Comparison of ENCODE assay signal across 31 mouse cellular contexts in the genomic region with DNA sequence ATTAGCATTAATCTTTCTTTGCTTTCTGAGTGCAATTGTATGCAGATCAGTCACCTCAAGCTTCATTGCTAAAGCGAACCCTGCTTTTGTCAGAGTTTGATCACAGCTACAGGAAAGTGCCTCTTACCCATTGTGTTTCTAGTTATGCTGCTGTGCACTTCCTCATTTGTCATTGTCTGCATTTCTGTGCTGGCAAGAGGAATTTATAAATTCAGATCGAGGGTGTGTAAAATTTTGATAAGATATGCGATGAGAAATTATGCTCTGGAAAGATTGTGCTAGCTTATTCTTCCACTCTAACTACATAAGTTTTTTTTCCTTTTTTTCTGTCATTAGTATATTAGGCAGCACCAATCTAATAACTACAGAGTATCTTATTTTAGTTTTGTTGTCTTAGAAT. TPM values are rescaled to one million over a fixed set of nuclear protein-coding genes. Genes with fewer than 3 reads are reported as not detected.
A peak's percentile ranks its signal among the peaks of the same experiment; 100 is the strongest.
DNase-seq lines count a peak whose midpoint lies in the region; ATAC-seq and TF ChIP-seq lines count a peak whose summit lies in the region.
"Had no signal": no experiment of that assay in that cellular context is flagged by ENCODE, and none has a peak within 500 bp of the region (broad histone marks: within the 10 kb centered on the region; RNA-seq: fewer than 3 reads in every experiment).

No protein-coding gene starts in this region.

- no peak for TF ChIP-seq CTCF in G1E (IDR thresholded peaks at IDR 0.05; ENCODE audit: low read depth, low read length)

- H3K36me3 ChIP-seq in G1E (replicated peaks) = peaks cover 19% of the 10 kb centered on the region
- 0 out of 2 replicates have a peak, but pooled peaks cover 2% of the 10 kb centered on the region for H3K36me3 ChIP-seq in splenic B cell, adult 2 months (ENCODE audit: control insufficient read depth, insufficient read depth, low read length, poor library complexity, severe bottlenecking)
- H3K36me3 ChIP-seq in limb, embryonic 10.5 days = no peaks in the 10 kb centered on the region; the same call in 1 of the 2 replicates
- H3K36me3 ChIP-seq: heart, embryonic 15.5 days; hindbrain, embryonic 12.5 days; hindbrain, embryonic 15.5 days had no signal

- H3K4me3 ChIP-seq in G1E (ENCODE audit: low read depth, low read length) = no peak overlapping the region
- H3K4me3 ChIP-seq in limb, embryonic 10.5 days = no peak overlapping the region
- H3K4me3 ChIP-seq: embryonic facial prominence, embryonic 10.5 days; embryonic facial prominence, embryonic 13.5 days; erythroblast, embryonic 14.5 days; forebrain, embryonic 12.5 days; forebrain, embryonic 15.5 days; heart, embryonic 12.5 days; heart, embryonic 15.5 days; hindbrain, embryonic 12.5 days; hindbrain, embryonic 15.5 days had no signal

- H3K9me3 ChIP-seq in G1E (replicated peaks) = no peaks in the 10 kb centered on the region
- H3K9me3 ChIP-seq in limb, embryonic 10.5 days (replicated peaks) = no peaks in the 10 kb centered on the region
- H3K9me3 ChIP-seq: embryonic facial prominence, embryonic 10.5 days; embryonic facial prominence, embryonic 13.5 days; forebrain, embryonic 12.5 days; forebrain, embryonic 15.5 days; heart, embryonic 12.5 days; heart, embryonic 15.5 days; hindbrain, embryonic 12.5 days; hindbrain, embryonic 15.5 days had no signal

- no peaks in the 10 kb centered on the region for H3K27me3 ChIP-seq in G1E (ENCODE audit: insufficient read depth, low read length)
- H3K27me3 ChIP-seq in splenic B cell, adult 2 months (ENCODE audit: control insufficient read depth, insufficient read depth, low read length, poor library complexity, severe bottlenecking) = no peaks in the 10 kb centered on the region
- no peaks in the 10 kb centered on the region for H3K27me3 ChIP-seq in limb, embryonic 10.5 days (ENCODE audit: low read depth, poor library complexity, severe bottlenecking)
- H3K27me3 ChIP-seq: CH12.LX; embryonic facial prominence, embryonic 13.5 days; forebrain, embryonic 12.5 days; forebrain, embryonic 15.5 days; heart, embryonic 12.5 days; heart, embryonic 15.5 days; hindbrain, embryonic 12.5 days; hindbrain, embryonic 15.5 days; Patski had no signal

- WGBS in limb, embryonic 10.5 days = 92% methylated on average over 3 of the region's 3 CpGs

- peaks cover 3% of the 10 kb centered on the region for H3K4me1 ChIP-seq in G1E (ENCODE audit: insufficient read depth, low read depth, low read length)
- H3K4me1 ChIP-seq in limb, embryonic 10.5 days = no peaks in the 10 kb centered on the region
- H3K4me1 ChIP-seq: embryonic facial prominence, embryonic 10.5 days; embryonic facial prominence, embryonic 13.5 days; forebrain, embryonic 12.5 days; forebrain, embryonic 15.5 days; heart, embryonic 12.5 days; heart, embryonic 15.5 days; hindbrain, embryonic 12.5 days; hindbrain, embryonic 15.5 days had no signal

- no peak overlapping the region for H3K27ac ChIP-seq in limb, embryonic 10.5 days
- H3K27ac ChIP-seq: embryonic facial prominence, embryonic 10.5 days; embryonic facial prominence, embryonic 13.5 days; forebrain, embryonic 12.5 days; forebrain, embryonic 15.5 days; heart, embryonic 15.5 days; hindbrain, embryonic 12.5 days; hindbrain, embryonic 15.5 days had no signal

- peak; percentile 2 for DNase-seq in G1E (ENCODE audit: low spot score)
- DNase-seq in splenic B cell, adult 2 months (ENCODE audit: low read depth, low spot score) = peak; percentile 34
- DNase-seq in limb, embryonic 10.5 days (ENCODE audit: low spot score) = no peak
- no peak for DNase-seq in left cerebral cortex, adult 9 months (ENCODE audit: low spot score in 2 of 2)
- DNase-seq in natural killer cell, adult 2 months (ENCODE audit: low spot score in 2 of 2) = no peak
- DNase-seq in right cerebral cortex, adult 18-20 months = no peak
- DNase-seq: adrenal gland, postnatal 10 days; adrenal gland, postnatal 36 days; B cell, adult 2 months; cerebellum, adult 18-20 months; cerebellum, adult 9-11 months; cerebellum, postnatal 25 days; embryo, embryonic 11 days; gastrocnemius, postnatal 10 days; gastrocnemius, postnatal 36 days; heart, adult 18-20 months; heart, postnatal 10 days; heart, postnatal 36 days had no signal

- ATAC-seq in G1E (ENCODE audit: extremely low read depth, insufficient number of reproducible peaks, low FRiP score, poor library complexity, severe bottlenecking) = peak; percentile 86
- ATAC-seq in common myeloid progenitor, adult 5-6 weeks (replicated peaks; ENCODE audit: low read depth, poor library complexity, severe bottlenecking) = peak; percentile 66
- peak; percentile 77 for ATAC-seq in megakaryocyte progenitor cell, adult 5-6 weeks (replicated peaks; ENCODE audit: poor library complexity)
- ATAC-seq: forebrain, embryonic 15.5 days; Patski had no signal

RNA-seq across cellular contexts. Expression of gene Kdm4c, which starts 37.9 kb away (rescaled TPM):
- total RNA-seq in G1E (2014; fragmentation: Nextera tagmentation) = 36.4 and 47.1 TPM in 2 replicates
- total RNA-seq in G1E (2017) = 30.4 and 36.2 TPM in 2 replicates
- 1.4 and 2.6 TPM in 2 replicates for polyA plus RNA-seq in G1E (2012)
- 29.2 and 30.7 TPM in 2 replicates for total RNA-seq in common myeloid progenitor, adult 5-6 weeks (2017)
- total RNA-seq in megakaryocyte progenitor cell, adult 5-6 weeks (2015) = 16.1 and 19.6 TPM in 2 replicates
- 21.9 and 22.1 TPM in 2 replicates for total RNA-seq in megakaryocyte progenitor cell, adult 5-6 weeks (2017)
- polyA plus RNA-seq in limb, embryonic 10.5 days (2016; fragmentation: Nextera tagmentation; extraction: Ambion mirVana) = 6.1 and 8.8 TPM in 2 replicates

Comparison
In these comparisons a context has a peak if more than half of its experiments do, and no peak if none do; other contexts are left out.
1. DNase-seq: peak in G1E (single experiment) and splenic B cell, adult 2 months (single experiment); none in limb, embryonic 10.5 days (single experiment), left cerebral cortex, adult 9 months (0 of 2), natural killer cell, adult 2 months (0 of 2) and right cerebral cortex, adult 18-20 months (single experiment).
2. Peak in every context shown above with its lines, with median percentiles within 50 percentile points of each other: ATAC-seq.